Mouse (Mus musculus) left cerebral cortex, postnatal 36 days (tissue): ENCODE measurements around the gene Gm11444. TPM values are rescaled to one million over a fixed set of nuclear protein-coding genes. Genes with fewer than 3 reads are reported as not detected.

Experiments
- DNase-seq, 2 experiments: peaks; one replicate each; pipeline ENCODE4 v3.0.0; 2021 to 2022; ENCODE audit warnings: low spot score in 2 of 2, mixed read lengths in 1 of 2
- intact Hi-C: fragments of 180-260 bp; cut with DNase I; formaldehyde crosslinking; loops from one replicate; pipeline ENCODE4 v1.15.1; 2025
- total RNA-seq, 2 experiments: library from RNA; stranded (reverse); gene quantifications; 2 replicates each; pipeline ENCODE4 v1.2.3; 2021

Gene Gm11444
- total RNA-seq, 2 experiments from 2014 or later, result not detected

DNA sequence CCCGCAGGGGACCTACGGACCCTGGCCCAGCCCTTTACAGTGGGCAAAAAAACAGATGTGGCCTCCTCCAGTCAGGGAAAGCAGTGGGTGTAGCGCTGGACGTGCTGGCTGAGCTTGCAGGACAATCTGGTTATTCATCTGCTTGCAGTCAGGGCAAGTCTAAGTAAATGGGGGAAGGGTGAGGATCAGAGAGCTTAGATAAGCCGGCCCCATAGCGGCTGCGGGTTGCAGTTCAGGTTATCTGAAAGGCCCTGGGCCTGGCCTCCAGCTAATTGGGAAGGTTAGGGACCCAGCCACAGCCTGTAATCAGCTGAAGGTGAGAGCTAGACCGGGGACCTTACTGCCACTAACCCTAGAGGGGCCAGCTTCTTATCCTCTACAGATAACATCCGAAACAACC is 22.8 kb downstream of the Gm11444 start:
- intact Hi-C loops, result no loop called here
- DNase-seq, result no peak

DNA sequence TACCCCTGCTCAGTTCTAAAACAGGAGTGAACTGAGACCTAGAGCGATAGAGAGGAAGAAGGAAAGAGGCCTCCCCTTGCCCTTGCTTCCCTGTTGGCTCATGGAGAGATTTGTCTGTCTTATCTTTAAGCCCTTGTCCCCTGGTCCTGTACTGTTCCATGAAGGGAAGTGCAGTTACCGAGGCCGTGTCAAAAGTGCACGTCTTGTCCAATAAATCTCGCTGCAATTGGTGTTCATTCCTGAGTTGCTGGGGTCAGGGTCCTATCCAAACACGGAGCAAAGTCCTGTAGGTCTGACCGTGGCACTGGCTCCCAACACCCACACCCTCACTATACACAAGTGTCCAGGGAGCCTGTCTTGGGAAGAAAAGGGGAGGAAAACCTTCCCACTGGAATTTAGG is 24.3 kb downstream of the Gm11444 start:
- intact Hi-C loops, result no loop called here
- no peak for DNase-seq

DNA sequence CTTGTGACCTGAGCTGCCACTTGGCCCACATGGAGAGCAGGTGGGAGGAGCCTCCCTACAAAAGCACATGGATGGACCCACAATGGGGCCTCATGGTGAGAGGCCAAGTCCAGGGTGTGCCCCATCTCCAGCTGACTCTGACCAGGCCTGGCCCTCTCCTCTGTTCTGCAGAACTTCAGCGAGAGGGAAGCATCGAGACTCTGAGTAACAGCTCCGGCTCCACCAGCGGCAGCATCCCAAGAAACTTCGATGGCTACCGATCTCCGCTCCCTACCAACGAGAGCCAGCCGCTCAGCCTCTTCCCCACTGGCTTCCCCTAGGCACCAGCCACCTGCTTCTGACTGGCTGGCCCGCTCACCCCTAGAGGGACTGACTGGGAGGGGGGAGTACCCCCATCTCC is 25.1 kb downstream of the Gm11444 start:
- intact Hi-C loops, result no loop called here
- no peak for DNase-seq

DNA sequence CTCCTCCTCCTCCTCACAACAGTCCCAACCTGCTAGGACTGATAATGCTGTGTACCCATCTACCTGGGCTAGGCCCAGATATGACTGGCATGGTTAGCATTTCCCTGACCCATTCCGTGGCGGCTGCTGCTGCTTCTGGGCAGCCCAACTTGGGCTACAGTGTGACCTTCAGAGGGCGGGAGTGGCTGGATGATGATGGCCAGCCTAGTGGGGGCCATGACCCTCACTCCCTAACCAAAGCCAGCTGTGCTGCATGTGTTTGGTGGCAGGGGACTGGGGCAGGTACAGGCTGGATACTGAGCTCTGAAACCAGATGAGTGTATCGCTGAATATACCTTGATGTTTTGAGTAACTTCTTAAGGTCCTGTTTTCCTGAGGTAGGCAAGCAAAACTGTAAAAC is 26.3 kb downstream of the Gm11444 start:
- DNase-seq, result no peak
- intact Hi-C loops, result loop anchor here (2.0 kb wide), 1 partner anchor 305 kb away; no protein-coding TSS in a partner anchor

DNA sequence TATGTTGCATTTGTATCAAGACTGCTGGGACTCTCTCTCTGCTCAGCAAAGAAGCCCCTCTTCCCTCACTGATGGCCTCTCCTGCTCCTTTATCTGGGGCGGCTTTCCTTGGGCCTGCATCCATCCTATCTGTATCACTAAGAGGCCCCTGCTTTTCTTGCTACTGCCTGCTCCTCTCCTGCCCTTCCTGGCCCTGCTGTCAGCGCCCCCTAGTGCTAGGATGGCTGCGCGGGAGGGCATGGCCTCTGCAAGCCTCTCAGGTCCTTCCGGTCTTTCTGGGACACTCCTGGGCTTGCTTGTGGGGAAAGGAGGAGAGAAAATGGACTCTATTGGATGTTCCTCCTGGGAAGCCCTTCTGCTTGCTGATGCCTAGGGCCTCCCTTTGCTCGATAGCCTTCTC is 27.0 kb downstream of the Gm11444 start:
- no peak for DNase-seq
- intact Hi-C loops, result loop anchor here (2.0 kb wide), 1 partner anchor 304 kb away; no protein-coding TSS in a partner anchor

DNA sequence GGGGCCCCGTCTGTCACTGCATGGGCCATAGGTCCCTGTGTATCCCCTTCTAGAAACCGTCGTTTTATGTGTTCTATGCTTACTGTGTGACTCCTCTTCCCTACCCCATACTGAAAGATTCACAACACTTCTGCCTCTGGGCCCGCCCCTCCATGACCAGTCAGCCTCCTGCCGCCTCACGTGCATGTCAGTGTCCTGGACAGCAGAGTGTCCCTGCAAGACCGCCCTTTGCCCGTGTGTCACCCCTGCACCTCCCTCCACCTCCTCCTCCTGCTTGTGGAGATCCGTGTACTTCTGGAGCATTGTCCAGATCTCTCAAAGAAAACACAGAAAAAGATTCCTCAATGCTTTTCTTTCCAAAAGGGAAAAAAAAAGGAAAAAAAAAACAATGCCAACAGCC is 28.5 kb downstream of the Gm11444 start:
- no peak for DNase-seq
- intact Hi-C loops, result loop anchor here (2.0 kb wide), 1 partner anchor 303 kb away; no protein-coding TSS in a partner anchor

DNA sequence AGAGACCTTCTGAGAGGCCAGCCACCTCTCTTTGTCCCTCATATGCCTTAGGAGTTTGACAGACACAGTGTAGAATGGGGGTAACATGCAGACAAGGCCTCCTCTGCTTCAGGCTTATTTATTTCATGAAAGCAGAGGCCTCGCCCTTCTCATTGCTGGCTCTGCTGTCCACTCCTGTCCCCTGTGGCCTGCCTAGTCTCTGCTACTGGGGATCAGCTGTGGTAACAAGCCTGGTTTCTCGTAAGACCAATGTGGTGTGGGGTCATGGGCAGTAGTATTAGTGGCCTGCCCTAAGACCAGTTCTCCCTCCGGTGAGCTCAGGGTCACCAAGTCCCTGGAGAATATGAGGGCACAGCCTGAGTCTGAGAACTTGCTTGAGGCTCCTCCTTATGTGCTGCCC is 29.2 kb downstream of the Gm11444 start:
- no peak for DNase-seq
- intact Hi-C loops, result no loop called here

DNA sequence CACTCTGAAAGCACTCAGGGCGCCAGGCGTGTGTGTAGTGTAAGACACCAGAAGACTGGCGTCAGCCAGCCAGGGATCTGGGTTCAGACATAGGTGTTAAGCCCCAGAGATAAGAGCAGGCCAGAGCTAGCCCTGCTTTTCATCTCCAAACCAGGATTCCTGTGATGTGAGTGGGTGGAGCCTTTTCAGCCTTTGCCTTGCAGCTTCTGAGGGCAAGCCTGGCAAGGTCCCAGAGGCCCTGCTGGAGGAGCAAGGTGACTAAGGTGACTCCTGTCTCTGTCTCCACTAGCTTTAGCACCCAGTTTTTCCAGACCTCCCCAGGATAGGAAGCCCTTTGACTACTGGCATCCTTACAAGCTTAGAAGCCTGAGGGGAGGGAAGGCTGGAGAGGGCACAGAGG is 31.7 kb downstream of the Gm11444 start:
- intact Hi-C loops, result no loop called here
- no peak for DNase-seq

DNA sequence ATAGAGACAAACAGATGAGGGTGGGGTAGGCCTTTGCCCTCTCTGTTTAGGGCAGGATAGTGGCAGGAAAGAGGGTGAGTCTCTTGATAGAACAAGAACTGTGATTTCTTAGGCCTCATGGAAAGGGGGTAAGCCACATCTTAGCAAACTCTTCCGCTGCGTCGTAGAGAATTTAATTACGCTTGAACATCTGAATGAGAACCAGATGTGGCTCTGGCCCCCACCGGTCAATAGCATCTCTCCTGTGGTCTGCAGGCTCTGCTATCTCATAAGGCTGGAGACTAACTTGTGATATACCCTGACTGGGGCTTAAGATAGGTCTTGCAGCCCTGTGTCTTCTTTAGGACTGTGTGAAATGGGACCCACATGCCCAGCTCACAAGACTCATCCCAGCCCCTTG is 33.7 kb downstream of the Gm11444 start:
- no peak for DNase-seq
- intact Hi-C loops, result no loop called here

DNA sequence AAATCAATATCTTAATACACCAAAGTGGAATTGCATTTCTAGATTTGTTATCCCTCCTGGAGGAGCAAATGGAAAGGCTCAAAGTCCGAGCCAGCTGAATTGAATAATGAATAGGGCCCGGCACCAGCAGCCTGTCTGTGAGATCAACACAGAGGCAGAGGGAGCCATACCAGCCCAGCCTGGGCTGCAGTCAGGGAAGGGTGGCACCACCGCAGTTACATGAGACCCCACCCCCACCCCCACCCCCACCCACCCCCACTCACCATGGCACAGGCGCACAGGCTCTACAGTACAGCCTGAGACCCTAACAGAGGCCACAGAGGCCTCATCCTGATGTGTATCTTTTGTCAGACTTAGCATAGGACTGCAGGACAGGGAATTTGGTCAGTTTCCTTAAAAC is 35.5 kb downstream of the Gm11444 start:
- no peak for DNase-seq
- intact Hi-C loops, result no loop called here

DNA sequence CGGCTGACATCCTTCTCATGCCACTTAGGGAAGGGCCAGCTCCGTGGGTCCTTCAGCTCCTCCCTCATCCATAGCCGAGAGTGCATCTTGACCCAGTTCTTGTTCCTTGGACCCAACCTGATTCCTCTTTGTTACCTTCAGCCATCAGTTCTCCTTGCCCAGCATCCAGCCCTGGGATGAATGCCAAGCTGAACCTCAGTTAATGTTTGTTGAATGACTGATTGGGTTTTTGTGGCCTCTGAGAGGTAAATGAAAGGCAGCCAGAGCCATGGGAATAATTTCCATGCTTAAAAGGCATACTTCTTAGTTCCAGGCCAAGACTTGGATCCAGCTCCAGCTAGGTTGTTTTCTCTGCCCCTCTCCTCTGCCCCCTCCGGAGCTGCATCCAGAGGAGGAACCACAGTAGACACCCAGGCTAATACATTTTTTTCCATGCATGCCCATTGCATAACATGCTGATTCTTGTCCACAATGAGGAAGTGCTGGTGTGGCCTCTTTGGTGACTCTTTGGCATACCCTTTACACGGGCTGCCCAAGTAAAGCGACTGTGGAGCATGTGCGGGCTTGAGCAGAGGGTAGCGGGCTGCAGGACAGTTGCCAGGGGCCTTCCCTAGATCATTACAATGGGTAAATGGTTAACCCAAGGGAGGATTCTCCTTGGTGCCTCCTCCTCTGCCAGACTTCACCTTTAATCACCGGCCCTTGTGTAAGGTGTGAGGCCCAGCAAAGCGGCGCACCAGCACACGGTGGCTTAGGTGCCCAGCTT is 37.7 kb downstream of the Gm11444 start:
- intact Hi-C loops, result no loop called here
- DNase-seq, result no peak

DNA sequence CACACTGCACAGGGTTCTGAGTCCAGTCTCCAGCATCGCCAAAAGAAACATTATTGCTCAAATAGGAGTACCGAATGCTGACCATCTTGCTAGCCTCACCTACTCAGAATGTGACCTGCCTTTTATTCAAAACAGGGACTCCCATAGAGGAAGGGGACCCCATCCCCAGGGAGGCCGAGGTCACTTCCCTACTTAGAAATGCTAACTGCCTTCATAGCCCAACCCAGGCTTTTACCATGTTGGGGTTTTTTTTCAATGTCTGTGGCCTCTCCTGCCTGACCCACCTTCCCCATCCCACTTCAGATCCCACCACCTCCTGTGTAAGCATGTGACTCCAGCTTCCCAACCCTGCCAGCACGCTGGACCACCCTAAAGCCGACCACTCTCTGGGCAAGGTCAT is 38.5 kb downstream of the Gm11444 start:
- intact Hi-C loops, result no loop called here
- no peak for DNase-seq

DNA sequence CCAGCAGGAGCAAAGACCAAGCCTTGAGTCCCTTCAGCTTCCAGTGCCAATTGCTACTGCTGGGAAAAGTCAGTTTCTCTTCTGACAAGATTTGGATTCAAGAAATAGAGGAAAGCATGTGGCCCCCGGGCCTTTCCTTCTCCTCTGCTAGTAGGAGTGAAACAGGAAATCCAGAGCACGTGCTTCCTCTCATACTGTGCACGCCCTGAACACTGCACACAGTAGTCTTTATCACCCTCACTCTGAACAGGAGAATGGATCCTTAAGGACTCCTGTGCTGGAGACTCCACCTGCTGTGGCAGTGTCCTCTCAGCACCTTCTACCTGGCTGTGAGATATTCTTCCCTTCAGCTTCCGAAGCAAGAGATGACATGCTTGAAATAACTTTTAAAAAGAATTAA is 38.9 kb downstream of the Gm11444 start:
- intact Hi-C loops, result no loop called here

DNA sequence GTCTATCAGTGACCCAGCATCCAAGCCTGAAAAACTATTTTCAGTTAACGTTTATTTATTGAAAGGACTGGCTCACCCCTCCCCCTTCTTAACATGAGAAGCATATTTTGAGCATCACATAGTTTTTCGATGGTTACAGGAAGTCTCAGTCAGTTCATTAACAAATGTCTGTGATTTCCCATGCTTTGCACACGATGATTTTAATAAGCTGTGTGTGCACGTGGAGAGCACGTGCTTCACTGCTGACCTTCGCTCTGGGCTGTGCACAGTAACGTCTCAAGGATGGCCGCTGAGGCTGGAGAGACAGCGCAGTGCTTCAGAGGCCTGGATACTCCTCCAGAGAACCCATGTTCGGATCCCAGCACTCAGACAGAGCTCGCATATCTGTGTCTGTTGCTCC is 42.8 kb downstream of the Gm11444 start:
- DNase-seq, result no peak
- intact Hi-C loops, result no loop called here

More for the DNA sequence above, 38.9 kb downstream of the Gm11444 start:
- DNase-seq, result no peak

DNA sequence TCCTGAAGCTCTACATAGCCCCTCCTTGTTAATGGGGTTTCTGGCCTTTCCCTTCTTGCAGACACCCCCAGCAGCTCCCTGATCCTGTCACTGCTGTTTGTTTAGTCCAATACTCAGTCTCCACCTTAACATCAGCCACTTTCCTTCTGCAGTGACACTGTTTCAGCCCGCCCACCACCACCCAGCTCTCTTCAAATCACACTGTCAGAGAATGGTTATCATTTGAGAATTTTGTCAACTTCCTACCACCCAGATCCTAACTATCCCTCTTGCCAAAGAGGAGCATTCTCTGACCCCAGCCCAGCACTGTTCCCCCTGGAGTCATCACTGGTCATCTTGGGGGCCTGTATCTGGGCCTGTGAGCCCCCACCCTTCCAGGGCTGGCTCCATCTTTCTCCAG is 44.4 kb downstream of the Gm11444 start:
- intact Hi-C loops, result no loop called here
- DNase-seq, result no peak

DNA sequence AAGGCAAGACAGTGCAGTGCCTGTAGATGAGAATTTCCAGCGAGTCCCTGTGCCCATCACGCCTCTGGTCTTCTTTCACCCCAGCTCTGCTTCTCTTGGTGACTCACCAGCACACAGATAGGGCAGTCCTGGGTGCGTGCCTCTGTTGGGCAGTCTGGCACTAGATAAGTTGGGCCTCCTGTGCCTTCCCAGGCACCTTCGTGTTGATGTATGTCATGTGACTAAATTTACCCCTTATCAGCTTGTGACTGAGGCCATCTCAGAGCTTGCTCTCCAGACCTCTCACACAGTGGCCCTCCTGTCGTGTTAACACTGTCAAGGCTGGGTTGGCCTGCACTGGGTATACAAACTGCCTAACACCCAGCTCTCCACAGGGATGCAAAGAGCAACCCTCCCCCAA is 46.1 kb downstream of the Gm11444 start:
- intact Hi-C loops, result no loop called here
- DNase-seq, result no peak

DNA sequence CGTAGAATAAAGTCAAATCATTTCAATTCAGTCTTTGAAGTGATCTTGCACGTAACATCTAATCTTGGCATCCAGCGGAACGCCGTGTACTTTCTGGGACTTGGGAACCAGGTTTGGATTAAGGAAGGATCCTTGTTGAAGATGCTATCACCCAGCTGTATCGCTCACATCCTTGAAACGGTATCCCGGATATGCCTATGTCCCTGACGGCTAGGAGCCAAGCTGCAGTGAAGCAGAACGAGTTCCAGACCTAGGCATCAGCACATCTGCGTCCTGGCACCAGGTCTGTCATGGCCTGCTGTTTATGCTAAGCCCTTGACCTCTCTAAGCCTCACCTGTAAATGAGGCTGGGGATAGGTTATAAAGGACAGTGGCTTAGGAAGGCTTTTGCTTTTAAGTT is 49.8 kb downstream of the Gm11444 start:
- intact Hi-C loops, result no loop called here
- no peak for DNase-seq

DNA sequence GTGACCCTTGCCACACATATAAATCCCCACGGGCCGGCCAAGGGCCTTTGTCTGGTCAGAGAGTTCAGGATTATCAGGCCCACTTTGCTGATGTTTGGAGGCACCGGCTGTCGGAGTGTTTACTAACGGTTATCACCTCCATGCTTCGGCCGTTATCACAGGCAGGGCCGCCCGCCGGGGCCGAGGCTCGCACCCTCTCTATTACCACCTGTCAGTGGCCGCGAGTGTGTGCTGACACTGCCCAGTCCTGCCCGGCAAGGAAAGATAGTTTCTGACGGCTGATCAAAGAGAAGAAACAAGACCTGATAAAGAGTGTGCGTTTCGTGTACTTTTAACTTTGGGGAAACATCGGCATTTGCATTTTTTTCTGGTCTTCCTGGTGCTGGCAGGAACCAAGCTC is 50.3 kb downstream of the Gm11444 start:
- intact Hi-C loops, result no loop called here
- no peak for DNase-seq

DNA sequence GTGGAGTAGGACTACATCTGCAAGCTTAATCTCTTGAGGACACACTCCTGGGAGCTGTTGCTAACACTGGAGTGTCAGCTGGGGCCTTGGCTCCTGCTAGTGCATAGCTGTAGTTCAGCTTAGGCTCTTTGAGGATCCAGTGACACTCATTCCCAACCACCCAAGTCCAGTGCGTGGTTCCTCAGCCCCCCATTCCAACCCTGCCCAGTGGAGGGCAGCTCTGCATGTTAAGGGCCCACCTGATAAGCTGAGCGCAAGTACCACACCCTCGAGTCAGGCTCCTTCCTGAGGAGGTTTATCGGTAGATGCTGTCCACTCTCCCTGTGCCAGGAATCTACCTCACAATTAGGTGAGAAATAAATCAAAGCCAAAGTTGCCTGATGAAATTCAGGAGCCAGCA is 50.7 kb downstream of the Gm11444 start:
- intact Hi-C loops, result no loop called here
- no peak for DNase-seq
